Mouse (Mus musculus): ENCODE data around the gene Krt33a. TPM values are rescaled to one million over a fixed set of nuclear protein-coding genes. Genes with fewer than 3 reads are reported as not detected.

The Krt33a gene
- polyA plus RNA-seq, 1 experiment from 2014 or later: 0.05 TPM

DNA sequence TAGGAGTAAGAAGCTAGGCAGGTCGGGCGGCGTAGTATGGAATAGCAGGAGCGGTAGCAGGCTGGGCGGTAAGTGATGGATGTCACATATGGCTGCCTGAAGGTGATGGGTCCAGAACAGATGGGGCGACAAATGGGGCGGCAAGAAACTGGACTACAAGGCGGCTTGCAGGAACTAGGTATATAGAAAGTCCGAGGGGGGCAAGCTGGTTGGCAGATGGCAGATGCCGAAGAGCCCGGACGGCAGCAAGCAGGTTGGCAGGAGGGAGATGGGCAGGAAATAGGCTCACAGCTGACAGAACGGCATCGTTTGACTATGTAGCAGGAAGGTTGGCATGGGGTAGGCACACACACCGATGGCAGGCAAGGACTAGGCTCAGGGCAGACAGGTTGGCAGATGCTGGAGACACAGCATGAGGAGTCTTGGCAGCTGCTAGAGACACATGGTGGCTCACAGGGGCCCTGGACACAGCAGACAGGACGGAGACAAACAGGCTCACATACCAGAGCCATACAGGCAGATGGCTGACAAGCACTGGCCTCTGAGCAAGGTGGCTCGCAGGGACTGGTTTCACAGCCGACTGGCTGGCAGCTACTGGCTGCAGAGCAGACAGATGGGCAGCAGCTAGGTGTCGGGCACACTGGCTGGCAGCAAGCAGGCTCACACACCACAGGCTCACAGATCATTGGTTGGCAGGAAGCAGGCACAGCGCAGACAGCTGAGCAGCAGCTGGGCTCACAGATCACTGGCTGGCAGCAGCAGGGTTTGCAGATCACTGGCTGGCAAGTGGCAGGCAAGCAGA is 30.5 kb downstream of the Krt33a start:
- H3K27me3 ChIP-seq (ENCODE audit: control insufficient read depth, insufficient read depth, low read length): no peaks in the 10 kb centered on the region
- H3K9me3 ChIP-seq (ENCODE audit: control insufficient read depth, low read length): no peaks in the 10 kb centered on the region
- WGBS: 75% methylated on average over 20 of the region's 20 CpGs
- H3K27ac ChIP-seq (replicated peaks): no peak overlapping the region
- no peak overlapping the region for H3K4me2 ChIP-seq (replicated peaks; ENCODE audit: low read depth)
- TF ChIP-seq EP300 (optimal IDR thresholded peaks at IDR 0.05) (no peak), CTCF (IDR thresholded peaks at IDR 0.05; ENCODE audit: low read depth) (no peak)
- no peak overlapping the region for H3K9ac ChIP-seq (ENCODE audit: low read length)
- H3K36me3 ChIP-seq (ENCODE audit: control insufficient read depth, insufficient read depth, low read length): no peaks in the 10 kb centered on the region
- no peak for ATAC-seq (ENCODE audit: low FRiP score, low TSS enrichment)
- H3K4me1 ChIP-seq (replicated peaks; ENCODE audit: control insufficient read depth, insufficient read depth): no peaks in the 10 kb centered on the region
- no peak overlapping the region for H3K4me3 ChIP-seq (ENCODE audit: low read depth, low read length)
- no peak for DNase-seq (ENCODE audit: low spot score)

DNA sequence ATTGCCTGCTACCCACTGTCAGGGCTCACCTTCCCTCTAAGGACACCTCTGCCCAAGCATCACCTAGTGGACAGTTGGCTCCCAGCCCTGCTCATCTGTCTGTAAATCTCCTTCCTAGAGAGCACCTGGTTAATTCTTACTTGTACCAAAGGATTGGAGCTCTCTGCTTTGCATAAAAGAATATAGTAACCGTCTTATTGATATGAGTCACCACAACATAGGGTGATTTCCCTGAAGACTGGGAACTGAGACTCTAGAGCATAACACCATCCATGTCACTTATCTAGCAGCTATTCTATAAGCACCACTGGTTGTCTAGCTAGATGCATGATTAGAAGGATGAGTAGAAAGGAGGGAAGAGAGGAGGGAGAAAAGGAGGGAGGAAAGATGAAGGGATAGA is 32.6 kb downstream of the Krt33a start:
- Histone ChIP-seq H3K9me3 (ENCODE audit: control insufficient read depth, low read length) (no peaks in the 10 kb centered on the region), H3K4me2 (replicated peaks; ENCODE audit: low read depth) (no peak overlapping the region), H3K4me1 (replicated peaks; ENCODE audit: control insufficient read depth, insufficient read depth) (no peaks in the 10 kb centered on the region), H3K27me3 (ENCODE audit: control insufficient read depth, insufficient read depth, low read length) (no peaks in the 10 kb centered on the region), H3K27ac (replicated peaks) (no peak overlapping the region), H3K9ac (ENCODE audit: low read length) (no peak overlapping the region), H3K4me3 (ENCODE audit: low read depth, low read length) (no peak overlapping the region), H3K36me3 (ENCODE audit: control insufficient read depth, insufficient read depth, low read length) (no peaks in the 10 kb centered on the region)
- DNase-seq (ENCODE audit: low spot score) (no peak), ATAC-seq (ENCODE audit: low FRiP score, low TSS enrichment) (no peak)
- TF ChIP-seq CTCF (IDR thresholded peaks at IDR 0.05; ENCODE audit: low read depth): no peak
- no peak for TF ChIP-seq EP300 (optimal IDR thresholded peaks at IDR 0.05)
- 76% methylated on average over 1 of the region's 1 CpGs for WGBS

DNA sequence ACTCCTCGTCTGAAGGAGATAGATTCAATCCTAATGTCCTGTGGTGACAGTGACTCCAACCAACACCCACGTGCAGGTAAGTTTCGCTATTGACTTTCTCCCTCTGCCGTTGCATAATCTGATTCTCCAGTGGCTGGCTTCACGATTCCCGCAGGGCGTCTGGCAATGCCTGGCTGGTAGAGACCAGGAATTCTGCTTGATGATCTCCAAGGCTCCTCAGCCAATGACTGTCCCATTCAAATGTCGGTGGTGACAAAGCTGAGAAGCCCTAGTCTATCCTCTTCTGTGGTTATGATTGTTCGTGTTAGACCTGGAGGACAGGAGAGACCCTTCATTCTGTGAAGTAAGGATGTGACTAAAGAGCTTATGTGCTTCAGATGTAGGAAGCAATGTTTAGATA is 33.3 kb downstream of the Krt33a start:
- ATAC-seq (ENCODE audit: low FRiP score, low TSS enrichment): no peak
- H3K4me2 ChIP-seq (replicated peaks; ENCODE audit: low read depth): no peak overlapping the region
- no peak overlapping the region for H3K4me3 ChIP-seq (ENCODE audit: low read depth, low read length)
- no peaks in the 10 kb centered on the region for H3K27me3 ChIP-seq (ENCODE audit: control insufficient read depth, insufficient read depth, low read length)
- no peak overlapping the region for H3K27ac ChIP-seq (replicated peaks)
- H3K36me3 ChIP-seq (ENCODE audit: control insufficient read depth, insufficient read depth, low read length): no peaks in the 10 kb centered on the region
- no peaks in the 10 kb centered on the region for H3K9me3 ChIP-seq (ENCODE audit: control insufficient read depth, low read length)
- no peak overlapping the region for H3K9ac ChIP-seq (ENCODE audit: low read length)
- no peak for DNase-seq (ENCODE audit: low spot score)
- no peak for TF ChIP-seq CTCF (IDR thresholded peaks at IDR 0.05; ENCODE audit: low read depth)
- H3K4me1 ChIP-seq (replicated peaks; ENCODE audit: control insufficient read depth, insufficient read depth): no peaks in the 10 kb centered on the region
- WGBS: 84% methylated on average over 9 of the region's 9 CpGs

DNA sequence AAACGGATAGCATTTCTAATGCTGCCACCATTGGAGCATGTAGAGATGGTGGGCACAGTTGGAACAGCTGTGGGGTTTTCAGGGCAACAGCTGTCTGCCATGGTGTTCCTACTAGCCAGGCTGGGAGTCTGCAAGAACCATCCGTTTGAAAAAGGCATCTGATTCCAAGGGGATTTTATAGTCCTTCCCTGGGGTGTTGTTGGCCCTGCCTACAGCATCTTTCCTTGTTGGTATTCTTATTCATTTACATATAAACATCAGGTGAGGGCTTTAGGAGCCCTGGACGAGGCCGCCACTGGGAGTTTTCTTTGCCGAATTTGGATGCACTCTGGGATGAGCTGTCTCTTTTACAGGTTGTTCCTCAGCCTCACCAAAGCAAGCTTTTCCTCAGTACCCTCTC is 37.1 kb downstream of the Krt33a start, which contains the start of gene Krtap29-1:
Gene Krtap29-1 (minus strand): TSS at position 101 of the 400 bp plus-strand sequence.
- H3K9me3 ChIP-seq (ENCODE audit: control insufficient read depth, low read length): no peaks in the 10 kb centered on the region
- no peak within 1 kb of the TSS for H3K4me3 ChIP-seq (ENCODE audit: low read depth, low read length)
- H3K27ac ChIP-seq (replicated peaks): no peak within 1 kb of the TSS
- DNase-seq (ENCODE audit: low spot score): no peak
- 70% methylated on average over 5 of the region's 5 CpGs for WGBS
- no peaks in the 10 kb centered on the region for H3K4me1 ChIP-seq (replicated peaks; ENCODE audit: control insufficient read depth, insufficient read depth)
- H3K9ac ChIP-seq (ENCODE audit: low read length): no peak within 1 kb of the TSS
- H3K4me2 ChIP-seq (replicated peaks; ENCODE audit: low read depth): no peak within 1 kb of the TSS
- H3K27me3 ChIP-seq (ENCODE audit: control insufficient read depth, insufficient read depth, low read length): no peaks in the 10 kb centered on the region
- TF ChIP-seq EP300 (optimal IDR thresholded peaks at IDR 0.05) (no peak), CTCF (IDR thresholded peaks at IDR 0.05; ENCODE audit: low read depth) (no peak)
- ATAC-seq (ENCODE audit: low FRiP score, low TSS enrichment): no peak
- H3K36me3 ChIP-seq (ENCODE audit: control insufficient read depth, insufficient read depth, low read length): no peaks in the 10 kb centered on the region

DNA sequence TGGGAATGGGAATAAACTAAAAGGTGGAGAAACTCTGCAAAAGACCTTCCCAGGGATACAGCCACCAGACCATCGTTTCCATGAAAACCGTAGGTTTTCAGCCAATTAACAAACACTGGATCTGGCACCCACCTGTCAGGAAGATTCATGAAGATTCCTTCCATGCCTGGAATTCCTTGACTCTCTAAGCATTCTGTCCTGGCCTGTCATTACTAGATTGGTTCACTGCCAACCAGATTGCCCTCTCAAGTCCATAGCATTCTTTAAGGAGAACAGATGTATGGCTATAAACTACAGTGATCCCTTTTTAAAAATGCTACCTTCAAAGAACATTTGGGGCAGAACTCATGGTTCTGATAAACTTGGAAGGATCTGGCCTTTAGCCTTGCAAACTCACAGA is 50.1 kb downstream of the Krt33a start:
- 13% methylated on average over 2 of the region's 2 CpGs for WGBS
- Histone ChIP-seq H3K9ac (ENCODE audit: low read length) (no peak overlapping the region), H3K27me3 (ENCODE audit: control insufficient read depth, insufficient read depth, low read length) (no peaks in the 10 kb centered on the region), H3K4me1 (replicated peaks; ENCODE audit: control insufficient read depth, insufficient read depth) (no peaks in the 10 kb centered on the region), H3K9me3 (ENCODE audit: control insufficient read depth, low read length) (no peaks in the 10 kb centered on the region), H3K4me3 (ENCODE audit: low read depth, low read length) (no peak overlapping the region), H3K27ac (replicated peaks) (no peak overlapping the region), H3K36me3 (ENCODE audit: control insufficient read depth, insufficient read depth, low read length) (no peaks in the 10 kb centered on the region), H3K4me2 (replicated peaks; ENCODE audit: low read depth) (no peak overlapping the region)
- DNase-seq (ENCODE audit: low spot score) (no peak), ATAC-seq (ENCODE audit: low FRiP score, low TSS enrichment) (no peak)
- TF ChIP-seq EP300 (optimal IDR thresholded peaks at IDR 0.05): no peak
- no peak for TF ChIP-seq CTCF (IDR thresholded peaks at IDR 0.05; ENCODE audit: low read depth)

DNA sequence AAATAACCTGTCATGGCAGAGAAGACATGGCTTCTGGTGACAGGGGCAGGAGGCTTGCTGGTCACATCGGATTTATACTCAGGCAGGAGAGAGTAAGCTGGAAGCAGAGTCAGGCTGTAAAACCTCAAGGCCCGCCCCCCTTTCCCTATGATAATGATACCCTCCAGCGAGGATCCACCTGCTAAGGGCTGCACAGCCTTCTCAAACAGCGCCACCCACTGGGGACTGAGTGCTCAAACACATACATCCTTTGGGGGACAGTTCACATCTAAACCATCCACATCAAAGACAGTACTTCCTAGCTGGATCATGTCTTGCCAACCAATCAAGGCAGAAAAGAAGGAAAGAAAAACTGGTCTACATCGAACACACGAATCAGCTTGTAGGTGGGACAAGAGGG is 51.8 kb downstream of the Krt33a start:
- H3K4me3 ChIP-seq (ENCODE audit: low read depth, low read length): no peak overlapping the region
- ATAC-seq (ENCODE audit: low FRiP score, low TSS enrichment) (no peak), DNase-seq (ENCODE audit: low spot score) (no peak)
- H3K9ac ChIP-seq (ENCODE audit: low read length): no peak overlapping the region
- H3K9me3 ChIP-seq (ENCODE audit: control insufficient read depth, low read length): no peaks in the 10 kb centered on the region
- H3K4me2 ChIP-seq (replicated peaks; ENCODE audit: low read depth): no peak overlapping the region
- TF ChIP-seq CTCF (IDR thresholded peaks at IDR 0.05; ENCODE audit: low read depth): no peak; the same call in 1 of the 2 replicates
- TF ChIP-seq EP300 (optimal IDR thresholded peaks at IDR 0.05): no peak
- H3K4me1 ChIP-seq (replicated peaks; ENCODE audit: control insufficient read depth, insufficient read depth): no peaks in the 10 kb centered on the region
- 55% methylated on average over 6 of the region's 6 CpGs for WGBS
- no peaks in the 10 kb centered on the region for H3K36me3 ChIP-seq (ENCODE audit: control insufficient read depth, insufficient read depth, low read length)
- no peaks in the 10 kb centered on the region for H3K27me3 ChIP-seq (ENCODE audit: control insufficient read depth, insufficient read depth, low read length)
- no peak overlapping the region for H3K27ac ChIP-seq (replicated peaks)

Other genes starting within 250 kb of the Krt33a start
- gene Gm11595, start 243.3 kb downstream of the Krt33a start, polyA plus RNA-seq (2015; fragmentation: Nextera tagmentation; extraction: Ambion mirVana): not detected in 2 replicates
- gene Krtap4-8, start 235.5 kb downstream of the Krt33a start, polyA plus RNA-seq (2015; fragmentation: Nextera tagmentation; extraction: Ambion mirVana): not detected in 2 replicates
- gene Krtap4-9, start 231.0 kb downstream of the Krt33a start, polyA plus RNA-seq (2015; fragmentation: Nextera tagmentation; extraction: Ambion mirVana): not detected in 2 replicates
- gene Gm11596, start 222.7 kb downstream of the Krt33a start, polyA plus RNA-seq (2015; fragmentation: Nextera tagmentation; extraction: Ambion mirVana): not detected in 2 replicates
- not detected in 2 replicates for gene Gm11569, start 217.3 kb downstream of the Krt33a start, polyA plus RNA-seq (2015; fragmentation: Nextera tagmentation; extraction: Ambion mirVana)
- gene Gm11554, start 211.8 kb downstream of the Krt33a start, polyA plus RNA-seq (2015; fragmentation: Nextera tagmentation; extraction: Ambion mirVana): not detected in 2 replicates
- not detected in 2 replicates for gene Krtap4-13, start 206.3 kb downstream of the Krt33a start, polyA plus RNA-seq (2015; fragmentation: Nextera tagmentation; extraction: Ambion mirVana)
- gene Gm11564, start 200.5 kb downstream of the Krt33a start, polyA plus RNA-seq (2015; fragmentation: Nextera tagmentation; extraction: Ambion mirVana): not detected in 2 replicates
- not detected in 2 replicates for gene 2300003K06Rik, start 178.1 kb downstream of the Krt33a start, polyA plus RNA-seq (2015; fragmentation: Nextera tagmentation; extraction: Ambion mirVana)
- not detected in 2 replicates for gene Krtap4-16, start 164.6 kb downstream of the Krt33a start, polyA plus RNA-seq (2015; fragmentation: Nextera tagmentation; extraction: Ambion mirVana)
- gene Gm11568, start 158.3 kb downstream of the Krt33a start, polyA plus RNA-seq (2015; fragmentation: Nextera tagmentation; extraction: Ambion mirVana): not detected in 2 replicates
- gene Gm11559, start 151.7 kb downstream of the Krt33a start, polyA plus RNA-seq (2015; fragmentation: Nextera tagmentation; extraction: Ambion mirVana): not detected in 2 replicates
- gene Krtap9-1, start 142.8 kb downstream of the Krt33a start, polyA plus RNA-seq (2015; fragmentation: Nextera tagmentation; extraction: Ambion mirVana): not detected in 2 replicates
- not detected in 2 replicates for gene Gm11567, start 137.0 kb downstream of the Krt33a start, polyA plus RNA-seq (2015; fragmentation: Nextera tagmentation; extraction: Ambion mirVana)
- not detected in 2 replicates for gene Krtap31-1, start 108.3 kb downstream of the Krt33a start, polyA plus RNA-seq (2015; fragmentation: Nextera tagmentation; extraction: Ambion mirVana)
- not detected in 2 replicates for gene Gm11565, start 101.5 kb downstream of the Krt33a start, polyA plus RNA-seq (2015; fragmentation: Nextera tagmentation; extraction: Ambion mirVana)
- gene Krtap31-2, start 79.9 kb downstream of the Krt33a start, polyA plus RNA-seq (2015; fragmentation: Nextera tagmentation; extraction: Ambion mirVana): not detected in 2 replicates
- not detected in 2 replicates for gene Krtap9-5, start 67.7 kb downstream of the Krt33a start, polyA plus RNA-seq (2015; fragmentation: Nextera tagmentation; extraction: Ambion mirVana)
- not detected in 2 replicates for gene Krtap29-1, start 37.2 kb downstream of the Krt33a start, polyA plus RNA-seq (2015; fragmentation: Nextera tagmentation; extraction: Ambion mirVana)
- 0.10 TPM in 1 of 2 replicates, not detected in the other for gene Krtap16-1, start 29.6 kb downstream of the Krt33a start, polyA plus RNA-seq (2015; fragmentation: Nextera tagmentation; extraction: Ambion mirVana)
- gene Krtap17-1, start 22.2 kb downstream of the Krt33a start, polyA plus RNA-seq (2015; fragmentation: Nextera tagmentation; extraction: Ambion mirVana): 0.25 and 0.27 TPM in 2 replicates
- 0.06 TPM in 1 of 2 replicates, not detected in the other for gene Krt33b, start 13.7 kb upstream of the Krt33a start, polyA plus RNA-seq (2015; fragmentation: Nextera tagmentation; extraction: Ambion mirVana)
- gene Krt34, start 25.3 kb upstream of the Krt33a start, polyA plus RNA-seq (2015; fragmentation: Nextera tagmentation; extraction: Ambion mirVana): 0.99 and 1.0 TPM in 2 replicates
- gene Krt31, start 34.3 kb upstream of the Krt33a start, polyA plus RNA-seq (2015; fragmentation: Nextera tagmentation; extraction: Ambion mirVana): not detected in 2 replicates
- 0.59 and 0.65 TPM in 2 replicates for gene Krt32, start 72.0 kb upstream of the Krt33a start, polyA plus RNA-seq (2015; fragmentation: Nextera tagmentation; extraction: Ambion mirVana)
- gene Krt35, start 80.0 kb upstream of the Krt33a start, polyA plus RNA-seq (2015; fragmentation: Nextera tagmentation; extraction: Ambion mirVana): 0.21 and 0.33 TPM in 2 replicates
- gene Krt36, start 89.4 kb upstream of the Krt33a start, polyA plus RNA-seq (2015; fragmentation: Nextera tagmentation; extraction: Ambion mirVana): 0.30 and 0.48 TPM in 2 replicates
- gene Krt13, start 105.4 kb upstream of the Krt33a start, polyA plus RNA-seq (2015; fragmentation: Nextera tagmentation; extraction: Ambion mirVana): 2,802 and 3,195 TPM in 2 replicates
- 758 and 921 TPM in 2 replicates for gene Krt15, start 119.7 kb upstream of the Krt33a start, polyA plus RNA-seq (2015; fragmentation: Nextera tagmentation; extraction: Ambion mirVana)
- gene Krt19, start 132.5 kb upstream of the Krt33a start, polyA plus RNA-seq (2015; fragmentation: Nextera tagmentation; extraction: Ambion mirVana): 1,512 and 1,618 TPM in 2 replicates
- 0.04 TPM in 1 of 2 replicates, not detected in the other for gene Krt9, start 177.0 kb upstream of the Krt33a start, polyA plus RNA-seq (2015; fragmentation: Nextera tagmentation; extraction: Ambion mirVana)
- gene Krt14, start 191.3 kb upstream of the Krt33a start, polyA plus RNA-seq (2015; fragmentation: Nextera tagmentation; extraction: Ambion mirVana): 279 and 287 TPM in 2 replicates
- 2.1 and 4.0 TPM in 2 replicates for gene Krt16, start 232.7 kb upstream of the Krt33a start, polyA plus RNA-seq (2015; fragmentation: Nextera tagmentation; extraction: Ambion mirVana)
- gene Krt17, start 244.8 kb upstream of the Krt33a start, polyA plus RNA-seq (2015; fragmentation: Nextera tagmentation; extraction: Ambion mirVana): 46.4 and 63.4 TPM in 2 replicates